Mouse (Mus musculus) C2C12 (cell line): ENCODE data around the gene Usp44. TPM values are rescaled to one million over a fixed set of nuclear protein-coding genes. Genes with fewer than 3 reads are reported as not detected.

Source experiments
- H3K27me3 ChIP-seq: one replicate; pipeline ENCODE4 v1.6.1; 2011; ENCODE audit not compliant: control insufficient read depth, insufficient read depth, insufficient read length
- H3K36me3 ChIP-seq: one replicate; pipeline ENCODE4 v1.6.1; 2011; ENCODE audit not compliant: control insufficient read depth, insufficient read depth
- H3K4me3 ChIP-seq: one replicate; pipeline ENCODE4 v1.5.1; 2011; ENCODE audit warnings: mild to moderate bottlenecking, control low read depth; ENCODE audit not compliant: poor library complexity, insufficient read depth, severe bottlenecking
- H3K79me2 ChIP-seq: one replicate; pipeline ENCODE4 v1.6.1; 2011; ENCODE audit not compliant: control insufficient read depth, insufficient read depth
- H3K79me3 ChIP-seq: one replicate; pipeline ENCODE4 v1.6.1; 2011; ENCODE audit warnings: low read depth, control low read depth
- H3ac ChIP-seq: one replicate; pipeline ENCODE3; 2011; ENCODE audit warnings: low read depth; ENCODE audit not compliant: control insufficient read depth, insufficient read length
- CEBPB ChIP-seq: IDR thresholded peaks from one replicate; pipeline ENCODE4 v1.6.1; 2011; ENCODE audit warnings: low read depth, mild to moderate bottlenecking, control low read depth, moderate library complexity
- CTCF ChIP-seq: IDR thresholded peaks from one replicate; pipeline ENCODE4 v1.5.1; 2011; ENCODE audit not compliant: control insufficient read depth, insufficient read depth, insufficient read length
- FOSL1 ChIP-seq: IDR thresholded peaks from one replicate; pipeline ENCODE4 v1.8.0; 2011; ENCODE audit warnings: mild to moderate bottlenecking, low read length; ENCODE audit not compliant: poor library complexity, insufficient read depth, severe bottlenecking
- MAX ChIP-seq: IDR thresholded peaks from one replicate; pipeline ENCODE4 v1.6.1; 2011; ENCODE audit warnings: mild to moderate bottlenecking, control low read depth
- MYOD1 ChIP-seq: IDR thresholded peaks from one replicate; pipeline ENCODE4 v1.6.1; 2011; ENCODE audit warnings: low read depth; ENCODE audit not compliant: control insufficient read depth, insufficient read length
- MYOG ChIP-seq: IDR thresholded peaks from one replicate; pipeline ENCODE4 v1.6.1; 2011; ENCODE audit not compliant: control insufficient read depth, insufficient read length; ENCODE audit errors: extremely low read depth
- USF1 ChIP-seq: IDR thresholded peaks from one replicate; pipeline ENCODE4 v1.6.1; 2011; ENCODE audit warnings: low read depth, mild to moderate bottlenecking, control low read depth, moderate library complexity
- polyA plus RNA-seq: library from polyadenylated mRNA; unstranded; fragments of >200 nt; fragmentation: generic; extraction: Trizol; gene quantifications from one replicate; pipeline ENCODE4 v1.2.1, GENCODE M21; 2012; ENCODE audit warnings: missing spikeins

The Usp44 gene
- polyA plus RNA-seq, 1 experiment: 0.37 TPM

- Histone ChIP-seq H3K79me2 (no peaks in the 10 kb centered on the region), H3K79me3 (no peaks in the 10 kb centered on the region), H3K4me3 (no peak overlapping the region), H3K36me3 (no peaks in the 10 kb centered on the region), H3ac (no peak overlapping the region), H3K27me3 (no peaks in the 10 kb centered on the region)
- TF ChIP-seq MAX: no peak
- TF ChIP-seq CTCF: peak; percentile 30
Measured at GRCm38 (mm10) chr10:93818661-93819060, 12.7 kb upstream of the Usp44 start.

GRCm38 (mm10) chr10:93829898-93830831 is 1.2 kb upstream of the Usp44 start:
- TF ChIP-seq CTCF (no peak), MYOG (no peak), USF1 (no peak), CEBPB (peak; percentile 90), MAX (no peak), FOSL1 (no peak)
- Histone ChIP-seq H3K36me3 (no peaks in the 10 kb centered on the region), H3K79me3 (no peaks in the 10 kb centered on the region), H3K4me3 (no peak overlapping the region), H3K79me2 (no peaks in the 10 kb centered on the region), H3ac (no peak overlapping the region), H3K27me3 (no peaks in the 10 kb centered on the region)

GRCm38 (mm10) chr10:93831730-93832574 is 597 bp downstream of the Usp44 start:
- no peaks in the 10 kb centered on the region for H3K27me3 ChIP-seq
- H3K36me3 ChIP-seq: no peaks in the 10 kb centered on the region
- no peak for TF ChIP-seq CEBPB
- TF ChIP-seq CTCF: no peak
- no peak for TF ChIP-seq MAX
- no peak for TF ChIP-seq USF1
- TF ChIP-seq MYOD1: no peak
- no peak for TF ChIP-seq FOSL1
- TF ChIP-seq MYOG: no peak
- H3K4me3 ChIP-seq: no peak overlapping the region
- no peaks in the 10 kb centered on the region for H3K79me3 ChIP-seq
- H3K79me2 ChIP-seq: no peaks in the 10 kb centered on the region
- no peak overlapping the region for H3ac ChIP-seq

GRCm38 (mm10) chr10:93832811-93833210 is 1.5 kb downstream of the Usp44 start:
- no peaks in the 10 kb centered on the region for H3K27me3 ChIP-seq
- no peak overlapping the region for H3ac ChIP-seq
- no peaks in the 10 kb centered on the region for H3K79me2 ChIP-seq
- no peak overlapping the region for H3K4me3 ChIP-seq
- H3K36me3 ChIP-seq: no peaks in the 10 kb centered on the region
- no peaks in the 10 kb centered on the region for H3K79me3 ChIP-seq
- TF ChIP-seq FOSL1: no peak
- TF ChIP-seq MYOG: no peak
- TF ChIP-seq USF1: no peak
- TF ChIP-seq MAX: no peak
- no peak for TF ChIP-seq CTCF
- TF ChIP-seq MYOD1: no peak
- no peak for TF ChIP-seq CEBPB

- no peak overlapping the region for H3ac ChIP-seq
- no peaks in the 10 kb centered on the region for H3K79me2 ChIP-seq
- peak overlapping the region; percentile 45 for H3K4me3 ChIP-seq
- no peaks in the 10 kb centered on the region for H3K79me3 ChIP-seq
- TF ChIP-seq MYOG (no peak), MAX (peak; percentile 63), USF1 (no peak)
- no peaks in the 10 kb centered on the region for H3K27me3 ChIP-seq
- H3K36me3 ChIP-seq: no peaks in the 10 kb centered on the region
Measured at GRCm38 (mm10) chr10:93833370-93833698, 2.0 kb downstream of the Usp44 start.
